Mouse (Mus musculus): ENCODE measurements around the gene Pde4b. TPM values are rescaled to one million over a fixed set of nuclear protein-coding genes. Genes with fewer than 3 reads are reported as not detected.

The Pde4b gene
- polyA plus RNA-seq, 1 experiment from 2014 or later = 23.8 TPM

GRCm38 (mm10) chr4:102255295-102255670, 167.9 kb downstream of the Pde4b start:
- Histone ChIP-seq H3K36me3 (no peaks in the 10 kb centered on the region), H3K4me2 (replicated peaks) (peak overlapping the region; percentile 66), H3K9ac (replicated peaks) (peak overlapping the region; percentile 57), H3K9me3 (no peaks in the 10 kb centered on the region), H3K4me1 (replicated peaks) (peaks cover 27% of the 10 kb centered on the region), H3K4me3 (replicated peaks) (peak overlapping the region; percentile 44), H3K27ac (peak overlapping the region; percentile 74), H3K27me3 (no peaks in the 10 kb centered on the region)
- 12% methylated on average over 9 of the region's 9 CpGs for WGBS
- 0 out of 2 replicates have a peak, but pooled peaks have one; percentile 31 for ATAC-seq

DNA sequence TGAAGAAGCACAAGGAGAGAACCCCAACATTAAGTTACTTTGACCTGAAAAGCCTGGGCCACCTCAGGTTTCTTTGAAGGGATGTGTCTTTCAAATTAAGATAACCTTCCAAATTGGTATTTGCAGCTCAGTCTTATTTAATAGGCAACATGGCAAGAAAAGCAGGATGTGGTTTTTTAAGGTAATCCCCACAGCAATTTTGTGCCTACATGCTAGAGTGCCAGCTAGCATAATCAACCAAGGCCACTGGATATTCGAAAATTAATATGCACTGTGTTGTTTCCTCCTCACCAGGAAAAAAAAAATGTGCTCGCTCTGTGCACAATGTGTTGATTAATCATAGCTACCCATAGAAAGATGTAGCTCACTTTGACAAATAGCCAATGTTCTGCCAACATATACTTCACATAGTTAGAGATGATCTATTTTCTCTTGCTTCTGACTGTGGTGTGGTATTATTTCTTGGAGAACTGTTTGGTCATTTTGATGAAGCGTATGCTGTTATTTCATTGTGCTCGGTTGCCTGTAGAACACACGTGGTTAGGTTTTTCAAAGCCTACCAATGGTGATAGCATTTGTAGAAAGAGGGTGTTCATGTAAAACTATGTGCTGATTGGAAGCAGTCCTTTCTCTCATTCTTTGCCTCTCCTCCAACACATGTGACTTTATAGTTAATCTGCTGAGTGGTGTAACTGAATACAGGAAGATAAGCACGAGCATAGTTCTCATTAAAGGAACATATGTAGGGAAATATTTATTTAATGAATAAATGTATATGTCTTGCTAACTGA, 169.0 kb downstream of the Pde4b start:
- H3K9ac ChIP-seq (replicated peaks) = peak overlapping the region; percentile 28; the same call in 1 of the 2 replicates
- ATAC-seq = no peak
- H3K4me2 ChIP-seq (replicated peaks) = peak overlapping the region; percentile 50
- H3K9me3 ChIP-seq = no peaks in the 10 kb centered on the region
- H3K27me3 ChIP-seq = no peaks in the 10 kb centered on the region
- no peaks in the 10 kb centered on the region for H3K36me3 ChIP-seq
- WGBS = 64% methylated on average over 6 of the region's 6 CpGs
- H3K27ac ChIP-seq = no peak overlapping the region
- H3K4me1 ChIP-seq (replicated peaks) = peaks cover 27% of the 10 kb centered on the region
- peak overlapping the region; percentile 44 for H3K4me3 ChIP-seq (replicated peaks)

GRCm38 (mm10) chr4:102260216-102260615, 172.9 kb downstream of the Pde4b start:
- H3K36me3 ChIP-seq = no peaks in the 10 kb centered on the region
- no peak overlapping the region for H3K27ac ChIP-seq
- no peaks in the 10 kb centered on the region for H3K27me3 ChIP-seq
- no peak overlapping the region for H3K4me3 ChIP-seq (replicated peaks)
- no peak overlapping the region for H3K9ac ChIP-seq (replicated peaks)
- no peak overlapping the region for H3K4me2 ChIP-seq (replicated peaks)
- no peak for ATAC-seq
- no peaks in the 10 kb centered on the region for H3K9me3 ChIP-seq
- H3K4me1 ChIP-seq (replicated peaks) = peaks cover 18% of the 10 kb centered on the region

DNA sequence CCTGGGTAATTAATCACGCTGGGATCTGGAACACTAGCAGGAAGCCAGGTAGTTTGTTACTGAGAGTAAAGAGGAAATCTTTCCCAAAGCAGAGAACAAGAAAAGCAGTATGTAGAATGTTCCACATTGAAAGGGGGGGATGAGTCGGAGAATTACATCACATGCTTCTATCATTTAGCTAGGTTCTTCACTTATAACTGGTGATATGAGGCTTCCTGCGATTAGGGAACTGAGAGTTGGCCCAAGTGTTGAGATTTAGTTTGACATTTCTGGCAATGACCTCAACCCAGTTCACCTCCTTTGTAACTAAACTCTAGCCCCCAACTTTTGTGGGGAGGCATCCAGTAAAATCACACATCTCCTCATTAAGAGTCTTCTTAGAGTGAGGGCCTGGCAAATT, 185.0 kb downstream of the Pde4b start:
- H3K4me3 ChIP-seq (replicated peaks) = no peak overlapping the region
- H3K36me3 ChIP-seq = no peaks in the 10 kb centered on the region
- no peaks in the 10 kb centered on the region for H3K9me3 ChIP-seq
- no peaks in the 10 kb centered on the region for H3K27me3 ChIP-seq
- no peak overlapping the region for H3K27ac ChIP-seq
- no peak overlapping the region for H3K4me2 ChIP-seq (replicated peaks)
- H3K9ac ChIP-seq (replicated peaks) = no peak overlapping the region
- 88% methylated on average over 3 of the region's 3 CpGs for WGBS
- ATAC-seq = no peak
- no peaks in the 10 kb centered on the region for H3K4me1 ChIP-seq (replicated peaks)

- Histone ChIP-seq H3K9ac (replicated peaks) (no peak overlapping the region), H3K27me3 (no peaks in the 10 kb centered on the region), H3K4me1 (replicated peaks) (no peaks in the 10 kb centered on the region), H3K27ac (no peak overlapping the region), H3K4me2 (replicated peaks) (no peak overlapping the region), H3K9me3 (no peaks in the 10 kb centered on the region), H3K36me3 (no peaks in the 10 kb centered on the region), H3K4me3 (replicated peaks) (no peak overlapping the region)
- no peak for ATAC-seq
- WGBS = 91% methylated on average over 4 of the region's 4 CpGs
These were observed 185.4 kb downstream of the Pde4b start for GRCm38 (mm10) chr4:102272749-102273148.

DNA sequence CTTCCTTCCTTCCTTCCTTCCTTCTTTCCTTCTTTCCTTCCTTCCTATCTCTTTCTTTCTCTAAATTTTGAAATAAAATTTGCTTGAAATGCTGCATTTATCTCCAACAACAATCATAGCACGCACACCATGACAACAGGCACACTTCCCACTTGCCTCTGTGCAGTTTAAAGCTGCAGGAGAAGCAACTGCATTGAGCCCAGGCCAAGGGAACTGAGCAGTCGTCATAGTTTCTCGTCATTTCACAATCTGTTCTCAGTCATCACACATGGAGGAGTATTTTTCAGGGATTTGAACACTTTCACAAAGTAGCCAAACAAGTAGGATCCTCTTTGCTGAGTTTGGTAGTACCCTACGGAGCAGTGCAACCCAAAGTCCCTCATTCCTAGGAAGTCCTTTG, 188.4 kb downstream of the Pde4b start:
- ATAC-seq = no peak
- H3K27ac ChIP-seq = no peak overlapping the region

DNA sequence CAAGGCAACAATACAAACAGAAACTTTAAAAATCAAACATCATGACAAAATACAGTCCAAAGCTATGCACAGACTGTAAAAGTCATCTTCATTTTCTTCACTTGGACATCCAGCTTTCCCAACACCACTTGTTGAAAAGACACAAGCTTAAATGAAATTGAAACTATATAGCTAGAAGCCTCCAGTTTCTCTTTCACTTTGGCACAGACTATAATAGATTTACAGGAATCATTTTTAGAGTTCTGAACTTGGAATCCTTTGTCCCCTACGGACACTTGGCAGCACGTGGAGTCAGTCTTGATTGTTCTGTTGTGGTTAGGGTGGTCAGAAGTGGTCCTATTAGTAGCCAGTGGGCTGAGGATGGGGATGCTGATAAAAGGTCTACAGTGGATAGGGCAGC, 191.6 kb downstream of the Pde4b start:
- Histone ChIP-seq H3K4me2 (replicated peaks) (no peak overlapping the region), H3K4me3 (replicated peaks) (no peak overlapping the region), H3K4me1 (replicated peaks) (no peaks in the 10 kb centered on the region), H3K36me3 (no peaks in the 10 kb centered on the region), H3K9me3 (no peaks in the 10 kb centered on the region), H3K27me3 (no peaks in the 10 kb centered on the region), H3K27ac (no peak overlapping the region), H3K9ac (replicated peaks) (no peak overlapping the region)
- WGBS = 87% methylated on average over 2 of the region's 2 CpGs
- no peak for ATAC-seq

More for the DNA sequence above, 188.4 kb downstream of the Pde4b start:
- Histone ChIP-seq H3K27me3 (no peaks in the 10 kb centered on the region), H3K9ac (replicated peaks) (no peak overlapping the region), H3K4me1 (replicated peaks) (no peaks in the 10 kb centered on the region), H3K9me3 (no peaks in the 10 kb centered on the region), H3K4me2 (replicated peaks) (no peak overlapping the region), H3K4me3 (replicated peaks) (no peak overlapping the region), H3K36me3 (no peaks in the 10 kb centered on the region)
- 90% methylated on average over 4 of the region's 4 CpGs for WGBS

DNA sequence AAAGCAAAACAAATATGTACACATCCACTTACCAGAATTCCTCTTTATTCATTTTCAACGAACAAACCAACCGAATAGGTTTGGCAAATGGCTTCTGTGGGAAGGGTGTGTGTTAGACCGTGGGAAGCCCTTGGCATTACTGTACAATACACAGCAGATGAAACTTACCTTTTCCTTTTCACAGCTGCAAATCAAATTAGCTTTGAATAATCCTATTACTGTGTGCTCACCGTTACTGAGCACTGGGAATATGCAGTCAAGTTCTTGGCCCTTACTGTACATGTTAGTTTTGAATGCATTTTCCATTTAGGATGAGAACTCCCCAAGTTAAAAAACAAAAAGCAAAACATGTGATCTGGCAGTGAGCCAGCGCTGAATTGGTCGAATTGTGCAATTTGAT, 199.8 kb downstream of the Pde4b start:
- no peak for ATAC-seq

DNA sequence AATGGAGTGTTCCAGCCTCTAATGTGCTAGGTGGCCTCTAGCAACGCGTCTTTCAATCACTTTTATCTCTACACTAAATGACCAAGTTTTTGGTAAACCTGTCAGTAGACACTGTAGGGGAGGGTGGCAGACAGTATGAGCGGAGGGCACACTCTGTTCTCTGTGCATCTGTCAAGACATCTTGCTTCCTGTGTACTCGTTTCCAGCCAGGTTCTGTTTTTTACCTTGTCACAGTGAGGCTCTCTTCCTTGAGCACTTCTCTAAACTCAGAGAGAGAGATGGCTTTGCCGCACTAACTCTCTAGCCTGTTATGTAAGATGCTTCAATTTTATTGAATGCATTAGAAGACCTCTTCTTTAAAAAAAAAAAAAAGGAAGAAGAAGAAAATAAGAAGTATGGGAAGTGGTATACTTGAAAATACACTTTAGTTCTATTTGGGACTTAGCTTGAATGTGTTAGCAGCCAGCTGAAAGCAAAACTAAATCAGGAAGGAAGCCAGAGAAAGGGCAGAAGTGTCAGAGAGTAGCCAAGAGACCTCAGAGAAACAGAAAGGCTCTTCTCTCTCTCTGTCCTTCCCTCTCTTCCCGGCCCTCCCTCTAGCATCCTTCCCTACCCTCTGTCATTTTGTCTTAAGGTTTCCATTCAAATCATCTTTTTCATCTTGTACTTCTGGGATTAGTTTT, 202.8 kb downstream of the Pde4b start:
- WGBS = 56% methylated on average over 6 of the region's 6 CpGs
- no peak overlapping the region for H3K4me2 ChIP-seq (replicated peaks)
- no peaks in the 10 kb centered on the region for H3K9me3 ChIP-seq
- no peak overlapping the region for H3K27ac ChIP-seq
- no peak for ATAC-seq
- H3K36me3 ChIP-seq = no peaks in the 10 kb centered on the region
- no peak overlapping the region for H3K9ac ChIP-seq (replicated peaks)
- no peaks in the 10 kb centered on the region for H3K27me3 ChIP-seq
- peaks cover 14% of the 10 kb centered on the region for H3K4me1 ChIP-seq (replicated peaks)
- no peak overlapping the region for H3K4me3 ChIP-seq (replicated peaks)

More for the DNA sequence above, 199.8 kb downstream of the Pde4b start:
- no peak overlapping the region for H3K9ac ChIP-seq (replicated peaks)
- 70% methylated on average over 6 of the region's 6 CpGs for WGBS
- H3K27ac ChIP-seq = no peak overlapping the region
- no peaks in the 10 kb centered on the region for H3K27me3 ChIP-seq
- peaks cover 14% of the 10 kb centered on the region for H3K4me1 ChIP-seq (replicated peaks)
- no peak overlapping the region for H3K4me3 ChIP-seq (replicated peaks)
- no peaks in the 10 kb centered on the region for H3K9me3 ChIP-seq
- no peaks in the 10 kb centered on the region for H3K36me3 ChIP-seq
- no peak overlapping the region for H3K4me2 ChIP-seq (replicated peaks)

DNA sequence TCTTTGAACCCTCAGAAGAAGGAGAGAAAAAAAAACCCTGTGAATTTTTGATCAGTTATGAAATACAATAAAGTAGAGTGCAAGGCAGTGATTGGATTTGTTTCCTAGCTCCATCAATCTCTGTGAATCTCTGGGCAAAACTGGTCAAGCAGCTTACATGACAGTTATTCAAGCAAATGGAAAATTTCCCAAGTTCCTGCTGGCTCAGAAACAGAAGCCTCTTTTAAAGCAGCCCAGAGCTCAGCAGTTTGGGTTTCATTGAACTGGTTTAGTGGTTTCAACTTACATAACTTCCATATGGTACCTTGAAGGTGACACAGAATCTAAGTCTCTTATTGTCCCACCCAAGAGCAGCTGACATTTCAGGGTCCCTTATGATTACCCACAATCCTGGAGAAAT, 210.2 kb downstream of the Pde4b start:
- Histone ChIP-seq H3K27ac (no peak overlapping the region), H3K4me3 (replicated peaks) (no peak overlapping the region), H3K4me2 (replicated peaks) (no peak overlapping the region), H3K4me1 (replicated peaks) (no peaks in the 10 kb centered on the region), H3K9me3 (no peaks in the 10 kb centered on the region), H3K27me3 (no peaks in the 10 kb centered on the region), H3K36me3 (no peaks in the 10 kb centered on the region), H3K9ac (replicated peaks) (no peak overlapping the region)
- ATAC-seq = no peak

DNA sequence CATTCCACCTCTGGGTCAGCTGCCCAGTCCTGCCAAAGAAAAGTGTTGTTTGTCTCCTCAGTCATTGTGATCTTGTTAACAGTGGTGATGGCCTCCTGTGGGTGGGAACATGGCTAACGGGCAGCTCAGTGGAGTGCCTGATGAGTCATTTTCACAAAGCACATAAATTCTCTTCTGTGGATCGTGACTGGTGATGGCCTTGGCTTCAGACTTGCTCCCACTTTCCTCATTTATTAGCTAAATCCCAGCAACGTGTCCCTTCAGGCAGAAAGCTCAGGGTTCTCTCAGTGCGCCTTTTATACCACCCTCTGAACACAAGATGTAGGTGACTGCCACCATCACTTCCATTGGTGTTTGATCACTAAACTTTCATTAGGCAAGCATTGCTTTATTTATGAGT, 215.2 kb downstream of the Pde4b start:
- no peaks in the 10 kb centered on the region for H3K9me3 ChIP-seq
- H3K4me2 ChIP-seq (replicated peaks) = no peak overlapping the region
- no peak for ATAC-seq
- no peak overlapping the region for H3K4me3 ChIP-seq (replicated peaks)
- H3K4me1 ChIP-seq (replicated peaks) = no peaks in the 10 kb centered on the region; the same call in 1 of the 2 replicates
- no peaks in the 10 kb centered on the region for H3K27me3 ChIP-seq
- WGBS = 82% methylated on average over 4 of the region's 4 CpGs
- H3K9ac ChIP-seq (replicated peaks) = no peak overlapping the region
- no peak overlapping the region for H3K27ac ChIP-seq
- no peaks in the 10 kb centered on the region for H3K36me3 ChIP-seq

GRCm38 (mm10) chr4:102307661-102308297, 220.4 kb downstream of the Pde4b start:
- no peak overlapping the region for H3K4me3 ChIP-seq (replicated peaks)
- H3K27ac ChIP-seq = no peak overlapping the region
- no peak for ATAC-seq
- H3K4me1 ChIP-seq (replicated peaks) = peaks cover 7% of the 10 kb centered on the region; the same call in 1 of the 2 replicates
- H3K9me3 ChIP-seq = no peaks in the 10 kb centered on the region
- WGBS = 55% methylated on average over 4 of the region's 4 CpGs
- no peak overlapping the region for H3K4me2 ChIP-seq (replicated peaks)
- no peaks in the 10 kb centered on the region for H3K27me3 ChIP-seq
- H3K36me3 ChIP-seq = no peaks in the 10 kb centered on the region
- no peak overlapping the region for H3K9ac ChIP-seq (replicated peaks)

Data from midbrain, embryonic 13.5 days (tissue).